Comparison of ENCODE assay signal across 7 mouse cellular contexts in genomic region chr13:13590048-13591011, GRCm38 (mm10). TPM values are rescaled to one million over a fixed set of nuclear protein-coding genes. Genes with fewer than 3 reads are reported as not detected.
DNase-seq lines count a peak whose midpoint lies in the region; ATAC-seq lines count a peak whose summit lies in the region.

Lyst (plus strand) TSS chr13:13590397.

- peak within 1 kb of the TSS; percentile 87 for H3K9ac ChIP-seq in intestine, embryonic 16.5 days (ENCODE audit: low read depth, low read length)
- H3K9ac ChIP-seq in midbrain, embryonic 11.5 days (ENCODE audit: low read length), result peak within 1 kb of the TSS; percentile 79

- peak; percentile 99 for DNase-seq in adrenal gland, adult 18-20 months (ENCODE audit: low spot score in 2 of 2)
- DNase-seq in embryo, embryonic 11 days, result peak; percentile 99
- peak; percentile 96 to 100 for DNase-seq in gastrocnemius, postnatal 36 days
- peak; percentile 98 for DNase-seq in left cerebral cortex, postnatal 36 days (ENCODE audit: low spot score in 2 of 2)
- DNase-seq in midbrain, embryonic 11.5 days (ENCODE audit: low spot score, missing footprints), result peak; percentile 99
- peak; percentile 97 for DNase-seq in skeletal muscle tissue, adult 2 months (ENCODE audit: low read depth, low spot score)

- peak within 1 kb of the TSS; percentile 87 for H3K4me3 ChIP-seq in intestine, embryonic 16.5 days (ENCODE audit: low read length)
- peak within 1 kb of the TSS; percentile 77 for H3K4me3 ChIP-seq in midbrain, embryonic 11.5 days (ENCODE audit: low read depth, low read length)

- H3K4me1 ChIP-seq in intestine, embryonic 16.5 days (ENCODE audit: control insufficient read depth, insufficient read depth, low read length), result peaks cover 7% of the 10 kb centered on the region; the same call in 1 of the 2 replicates
- peaks cover 2% of the 10 kb centered on the region; the same call in 1 of the 2 replicates for H3K4me1 ChIP-seq in midbrain, embryonic 11.5 days (ENCODE audit: control insufficient read depth, insufficient read depth, low read length)

- intact Hi-C loops in gastrocnemius, postnatal 36 days (cut with DNase I), result no loop called here
- intact Hi-C loops in left cerebral cortex, postnatal 36 days (cut with DNase I), result loop anchor here (5.0 kb wide), 1 partner anchor 38 kb away; no protein-coding TSS in a partner anchor

- H3K4me2 ChIP-seq in intestine, embryonic 16.5 days (ENCODE audit: low read depth, low read length), result peak within 1 kb of the TSS; percentile 91
- H3K4me2 ChIP-seq in midbrain, embryonic 11.5 days, result peak within 1 kb of the TSS; percentile 88

- H3K9me3 ChIP-seq in intestine, embryonic 16.5 days (ENCODE audit: control insufficient read depth, low read length), result no peaks in the 10 kb centered on the region
- no peaks in the 10 kb centered on the region for H3K9me3 ChIP-seq in midbrain, embryonic 11.5 days (ENCODE audit: control insufficient read depth, low read length)

- under 1% methylated on average over 88 of the region's 88 CpGs for WGBS in intestine, embryonic 16.5 days
- WGBS in midbrain, embryonic 11.5 days, result under 1% methylated on average over 77 of the region's 88 CpGs

- H3K27me3 ChIP-seq in intestine, embryonic 16.5 days (replicated peaks; ENCODE audit: control insufficient read depth, insufficient read depth, low read length), result no peaks in the 10 kb centered on the region
- no peaks in the 10 kb centered on the region for H3K27me3 ChIP-seq in midbrain, embryonic 11.5 days (ENCODE audit: control insufficient read depth, insufficient read depth, low read length)

- ATAC-seq in intestine, embryonic 16.5 days, result peak; percentile 99
- ATAC-seq in midbrain, embryonic 11.5 days (ENCODE audit: low FRiP score), result peak; percentile 99

- H3K27ac ChIP-seq in intestine, embryonic 16.5 days (ENCODE audit: low read length), result peak within 1 kb of the TSS; percentile 77
- peak within 1 kb of the TSS; percentile 25 for H3K27ac ChIP-seq in midbrain, embryonic 11.5 days (ENCODE audit: low read depth, low read length)

- H3K36me3 ChIP-seq in intestine, embryonic 16.5 days (ENCODE audit: control insufficient read depth, insufficient read depth, low read length), result no peaks in the 10 kb centered on the region
- H3K36me3 ChIP-seq in midbrain, embryonic 11.5 days (ENCODE audit: control insufficient read depth, insufficient read depth, low read length), result no peaks in the 10 kb centered on the region

RNA-seq across cellular contexts. Expression of gene Lyst, which starts in this region (rescaled TPM):
- 10 to 100 TPM; 18.0 to 22.6 TPM for total RNA-seq in adrenal gland, adult 18-20 months (2021)
- total RNA-seq in gastrocnemius, postnatal 36 days (2021), result 1 to 10 TPM; 4.9 to 5.7 TPM
- 2.0 and 3.0 TPM in 2 replicates for polyA plus RNA-seq in intestine, embryonic 16.5 days (2015; fragmentation: Nextera tagmentation; extraction: Ambion mirVana)
- total RNA-seq in left cerebral cortex, postnatal 36 days (2021), result 10 to 100 TPM; 45.5 to 63.6 TPM
- polyA plus RNA-seq in midbrain, embryonic 11.5 days (2014; fragmentation: Nextera tagmentation; extraction: Ambion mirVana), result 1.8 and 2.5 TPM in 2 replicates

Comparison
In these comparisons a context has a peak if more than half of its experiments do, and no peak if none do; other contexts are left out.
1. Peak in every context shown above with its lines: DNase-seq, ATAC-seq, H3K4me3 ChIP-seq and H3K27ac ChIP-seq.